Mouse (Mus musculus): ENCODE data around the gene Cenph.

- TF ChIP-seq EP300 (optimal IDR thresholded peaks at IDR 0.05): no peak
- TF ChIP-seq CTCF (IDR thresholded peaks at IDR 0.05; ENCODE audit: low read depth): no peak
Observed at GRCm38 (mm10) chr13:100753011-100753410, 22.7 kb downstream of the Cenph start.
